Mouse (Mus musculus): ENCODE results near the gene Nxn.

DNA sequence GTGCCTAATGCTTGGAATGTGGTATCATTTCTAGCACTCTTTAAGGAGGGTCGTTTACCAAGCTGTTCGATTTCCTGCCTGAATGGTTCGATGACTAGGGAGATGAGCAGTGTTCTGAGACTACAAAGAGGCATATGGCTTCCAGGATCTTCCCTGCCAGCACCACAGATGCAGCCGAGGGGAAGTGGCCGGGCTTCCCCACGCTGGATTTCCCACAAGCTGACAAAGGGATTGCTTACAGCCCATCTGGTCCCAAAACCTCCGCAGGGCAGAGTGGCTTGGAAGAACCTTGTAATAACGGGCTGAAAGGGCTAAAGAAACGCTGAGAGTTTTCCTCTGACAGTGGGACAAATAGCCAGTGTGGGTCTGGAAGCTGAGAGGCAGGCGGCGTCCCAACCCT lies 108.6 kb downstream of the Nxn start:
- TF ChIP-seq CTCF (conservative IDR thresholded peaks at IDR 0.05; ENCODE audit: insufficient read depth, insufficient read length, low read depth, low read length) (no peak), POLR2A (IDR thresholded peaks at IDR 0.05; ENCODE audit: low read depth, low read length) (no peak)

Data from kidney, adult 2 months (tissue).